Mouse (Mus musculus): ENCODE results near the gene Zfp697. TPM values are rescaled to one million over a fixed set of nuclear protein-coding genes. Genes with fewer than 3 reads are reported as not detected.
"Not testable (repeated sequence)": the region's sequence is repeated elsewhere in the genome, so short reads cannot be mapped to it uniquely, and the experiment has no call there.

Zfp697 gene
- polyA plus RNA-seq, 1 experiment = not detected

DNA sequence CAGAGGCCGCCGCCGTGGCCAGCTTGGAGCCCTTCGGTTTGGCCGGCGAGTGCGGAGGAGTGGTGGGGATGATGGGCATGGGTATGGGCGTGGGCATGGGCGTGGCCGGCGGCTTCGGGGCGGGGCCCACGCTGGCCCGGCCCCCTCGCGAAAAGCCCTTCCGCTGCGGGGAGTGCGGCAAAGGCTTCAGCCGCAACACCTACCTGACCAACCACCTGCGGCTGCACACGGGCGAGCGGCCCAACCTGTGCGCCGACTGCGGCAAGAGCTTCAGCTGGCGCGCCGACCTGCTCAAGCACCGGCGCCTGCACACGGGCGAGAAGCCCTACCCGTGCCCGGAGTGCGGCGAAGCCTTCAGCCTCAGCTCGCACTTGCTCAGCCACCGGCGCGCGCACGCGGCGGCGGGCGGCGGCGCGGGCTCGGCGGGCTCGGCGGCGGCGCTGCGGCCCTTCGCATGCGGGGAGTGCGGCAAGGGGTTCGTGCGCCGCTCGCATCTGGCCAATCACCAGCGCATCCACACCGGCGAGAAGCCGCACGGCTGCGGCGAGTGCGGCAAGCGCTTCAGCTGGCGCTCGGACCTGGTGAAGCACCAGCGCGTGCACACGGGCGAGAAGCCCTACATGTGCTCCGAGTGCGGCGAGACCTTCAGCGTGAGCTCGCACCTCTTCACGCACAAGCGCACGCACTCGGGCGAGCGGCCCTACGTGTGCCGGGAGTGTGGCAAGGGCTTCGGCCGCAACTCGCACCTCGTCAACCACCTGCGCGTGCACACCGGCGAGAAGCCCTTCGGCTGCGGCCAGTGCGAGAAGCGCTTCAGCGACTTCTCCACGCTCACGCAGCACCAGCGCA, 45.6 kb downstream of the Zfp697 start:
- Histone ChIP-seq H3K4me3 (ENCODE audit: insufficient read depth, low read depth, low read length) (peak overlapping the region; percentile 68), H3K27ac (ENCODE audit: insufficient read depth, low read depth, low read length) (no peak overlapping the region), H3K4me1 (ENCODE audit: control insufficient read depth, insufficient read depth, low read length) (peaks cover 13% of the 10 kb centered on the region)
- TF ChIP-seq POLR2A (IDR thresholded peaks at IDR 0.05; ENCODE audit: insufficient read depth, low read depth, low read length) = 0 out of 2 replicates have a peak, but pooled peaks have one; percentile 27
- TF ChIP-seq CTCF (IDR thresholded peaks at IDR 0.05; ENCODE audit: insufficient read depth, low read depth, low read length) = no peak
- WGBS = 1% methylated on average over 110 of the region's 110 CpGs

DNA sequence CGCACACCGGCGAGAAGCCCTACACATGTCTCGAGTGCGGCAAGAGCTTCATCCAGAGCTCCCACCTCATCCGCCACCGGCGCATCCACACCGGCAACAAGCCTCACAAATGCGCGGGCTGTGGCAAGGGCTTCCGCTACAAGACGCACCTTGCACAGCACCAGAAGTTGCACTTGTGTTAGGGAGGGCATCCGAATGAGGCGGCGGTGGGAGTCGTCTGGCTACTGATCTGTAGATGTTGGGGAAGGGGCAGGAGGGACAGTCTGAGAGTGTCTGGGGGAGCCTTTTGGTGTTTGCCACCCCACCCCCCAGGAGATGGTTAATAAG, 46.2 kb downstream of the Zfp697 start:
- Histone ChIP-seq H3K27ac (ENCODE audit: insufficient read depth, low read depth, low read length) (no peak overlapping the region), H3K4me1 (ENCODE audit: control insufficient read depth, insufficient read depth, low read length) (peaks cover 13% of the 10 kb centered on the region), H3K4me3 (ENCODE audit: insufficient read depth, low read depth, low read length) (peak overlapping the region; percentile 68)
- 20% methylated on average over 17 of the region's 17 CpGs for WGBS
- TF ChIP-seq CTCF (IDR thresholded peaks at IDR 0.05; ENCODE audit: insufficient read depth, low read depth, low read length) = no peak
- TF ChIP-seq POLR2A (IDR thresholded peaks at IDR 0.05; ENCODE audit: insufficient read depth, low read depth, low read length) = no peak

DNA sequence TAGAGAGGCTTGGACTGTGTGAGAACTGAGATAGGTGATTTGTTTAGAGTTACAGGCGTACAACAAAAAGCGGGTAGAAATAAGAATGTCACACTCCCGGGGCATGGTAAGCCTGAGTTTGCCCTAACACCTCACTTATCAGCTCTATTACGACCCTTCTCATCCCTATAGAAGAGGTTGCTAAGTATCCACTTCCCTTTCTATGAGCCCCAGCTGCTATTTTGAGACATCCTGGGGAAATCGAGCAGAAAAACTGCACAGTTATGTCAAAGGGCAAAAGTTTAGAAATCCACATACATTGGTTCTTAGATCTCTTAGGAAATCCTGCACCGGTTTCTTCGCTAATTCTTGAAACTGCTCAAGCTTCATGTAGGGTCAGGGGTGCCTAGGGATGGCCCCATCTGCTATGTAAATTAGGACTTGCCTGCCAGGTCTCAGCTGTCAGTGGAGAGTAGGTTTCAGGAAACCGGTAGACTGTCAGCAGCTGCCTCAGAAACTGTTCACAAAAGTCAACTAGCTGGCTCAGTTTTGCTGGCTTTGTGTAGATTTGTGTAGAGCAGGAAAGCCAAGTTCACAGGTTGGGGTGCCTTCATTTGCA, 46.8 kb downstream of the Zfp697 start:
- peaks cover 13% of the 10 kb centered on the region for H3K4me1 ChIP-seq (ENCODE audit: control insufficient read depth, insufficient read depth, low read length)
- H3K4me3 ChIP-seq (ENCODE audit: insufficient read depth, low read depth, low read length) = no peak overlapping the region
- TF ChIP-seq CTCF (IDR thresholded peaks at IDR 0.05; ENCODE audit: insufficient read depth, low read depth, low read length) = no peak
- 75% methylated on average over 8 of the region's 8 CpGs for WGBS
- no peak overlapping the region for H3K27ac ChIP-seq (ENCODE audit: insufficient read depth, low read depth, low read length)

DNA sequence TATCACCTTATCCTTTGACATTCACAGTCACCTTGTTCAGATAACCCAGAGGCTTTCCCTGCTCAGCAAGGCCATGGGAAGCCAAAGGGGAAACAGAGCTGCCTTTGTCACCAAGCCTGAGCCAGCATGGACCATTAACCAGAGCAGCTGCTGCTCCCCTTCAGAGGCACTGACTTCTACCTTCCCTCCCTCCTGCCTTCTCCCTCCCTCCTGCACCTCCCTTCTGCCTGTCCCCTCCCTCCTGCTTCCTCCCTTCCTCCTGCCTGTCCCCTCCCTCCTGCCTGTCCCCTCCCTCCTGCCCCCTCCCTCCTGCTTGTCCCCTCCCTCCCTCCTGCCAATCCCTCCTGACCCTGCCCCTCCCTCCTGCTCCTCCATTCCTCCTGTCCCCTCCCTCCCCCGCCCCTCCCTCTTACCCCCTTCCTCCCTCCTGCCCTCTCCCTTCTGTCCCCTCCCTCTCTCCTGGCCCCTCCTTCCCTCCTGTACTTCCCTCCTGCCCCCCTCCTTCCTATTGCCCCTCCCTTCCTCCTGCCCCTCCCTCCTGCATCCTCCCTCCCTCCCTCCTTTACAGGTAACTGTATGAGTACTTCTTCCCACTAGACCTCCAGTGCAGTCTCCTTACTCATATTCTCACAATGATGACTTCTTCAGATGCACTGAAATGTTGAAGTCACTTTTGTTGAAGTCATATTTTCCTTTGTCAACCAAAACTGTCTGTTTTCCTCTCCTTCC, 52.0 kb downstream of the Zfp697 start:
- TF ChIP-seq POLR2A (IDR thresholded peaks at IDR 0.05; ENCODE audit: insufficient read depth, low read depth, low read length) (no peak), CTCF (IDR thresholded peaks at IDR 0.05; ENCODE audit: insufficient read depth, low read depth, low read length) (no peak)
- 60% methylated on average over 1 of the region's 1 CpGs for WGBS
- no peak overlapping the region for H3K27ac ChIP-seq (ENCODE audit: insufficient read depth, low read depth, low read length)

DNA sequence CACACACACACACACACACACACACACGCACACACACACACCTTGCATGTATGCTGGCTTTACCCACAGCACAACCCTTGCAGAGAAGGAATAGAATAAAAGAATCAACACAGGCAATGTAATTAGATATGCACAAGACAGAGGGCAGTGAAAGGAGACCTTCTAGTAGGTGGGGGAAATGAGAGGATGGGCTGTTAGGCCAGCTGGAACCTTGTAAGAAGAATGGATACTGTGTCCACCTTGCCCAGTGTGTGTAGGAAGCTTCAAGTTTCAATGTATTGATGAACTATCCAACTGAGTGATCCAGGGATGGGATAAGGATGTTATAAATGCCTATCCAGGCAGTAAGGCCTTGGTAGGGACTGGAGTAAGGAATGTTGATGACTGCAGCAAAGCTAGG, 52.8 kb downstream of the Zfp697 start:
- WGBS = 76% methylated on average over 1 of the region's 1 CpGs
- TF ChIP-seq CTCF (IDR thresholded peaks at IDR 0.05; ENCODE audit: insufficient read depth, low read depth, low read length) = no peak
- TF ChIP-seq POLR2A (IDR thresholded peaks at IDR 0.05; ENCODE audit: insufficient read depth, low read depth, low read length) = no peak
- H3K4me1 ChIP-seq (ENCODE audit: control insufficient read depth, insufficient read depth, low read length) = no peaks in the 10 kb centered on the region
- no peak overlapping the region for H3K4me3 ChIP-seq (ENCODE audit: insufficient read depth, low read depth, low read length)
- no peak overlapping the region for H3K27ac ChIP-seq (ENCODE audit: insufficient read depth, low read depth, low read length)

More for the DNA sequence above, 52.0 kb downstream of the Zfp697 start:
- H3K4me3 ChIP-seq (ENCODE audit: insufficient read depth, low read depth, low read length) = no peak overlapping the region
- H3K4me1 ChIP-seq (ENCODE audit: control insufficient read depth, insufficient read depth, low read length) = no peaks in the 10 kb centered on the region

DNA sequence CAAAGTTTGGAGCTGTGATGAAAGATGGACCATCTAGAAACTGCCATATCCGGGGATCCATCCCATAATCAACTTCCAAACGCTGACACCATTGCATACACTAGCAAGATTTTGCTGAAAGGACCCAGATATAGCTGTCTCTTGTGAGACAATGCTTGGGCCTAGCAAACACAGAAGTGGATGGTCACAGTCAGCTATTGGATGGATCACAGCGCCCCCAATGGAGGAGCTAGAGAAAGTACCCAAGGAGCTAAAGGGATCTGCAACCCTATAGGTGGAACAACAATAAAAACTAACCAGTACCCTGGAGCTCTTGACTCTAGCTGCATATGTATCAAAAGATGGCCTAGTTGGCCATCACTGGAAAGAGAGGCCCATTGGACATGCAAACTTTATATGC, 60.0 kb downstream of the Zfp697 start:
- not testable (repeated sequence) for H3K4me3 ChIP-seq (ENCODE audit: insufficient read depth, low read depth, low read length); H3K27ac ChIP-seq (ENCODE audit: insufficient read depth, low read depth, low read length); H3K4me1 ChIP-seq (ENCODE audit: control insufficient read depth, insufficient read depth, low read length)
- 45% methylated on average over 3 of the region's 3 CpGs for WGBS

DNA sequence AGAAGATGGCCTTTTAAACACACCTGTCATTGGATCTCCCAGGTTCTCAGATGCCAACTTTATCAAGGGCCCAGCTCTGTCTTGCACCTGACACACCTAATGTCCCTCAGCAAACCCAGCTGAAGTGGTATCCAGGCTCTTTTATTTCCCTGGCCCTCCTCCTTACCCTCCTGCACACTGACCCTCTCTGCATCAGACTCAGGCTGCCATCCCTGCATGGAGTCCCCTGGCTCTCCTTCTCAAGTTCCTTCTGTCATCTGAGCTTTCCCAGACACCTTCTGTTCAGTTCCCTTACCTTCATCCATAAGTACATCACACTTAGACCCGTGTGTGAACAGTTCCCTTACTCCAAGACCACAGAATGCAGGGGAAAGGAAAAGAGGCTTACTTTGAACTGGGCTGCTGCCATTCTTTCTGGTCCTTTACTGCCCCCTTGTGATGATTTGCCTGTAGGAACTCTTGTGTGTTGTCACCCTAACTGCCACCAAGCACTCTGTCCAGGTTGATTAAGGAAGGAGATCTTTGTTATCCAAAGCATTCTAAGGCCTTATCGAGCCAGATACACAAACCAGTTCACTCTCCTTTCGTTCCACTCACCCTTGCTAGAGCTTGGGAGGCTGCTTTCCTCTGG, 61.0 kb downstream of the Zfp697 start:
- H3K4me1 ChIP-seq (ENCODE audit: control insufficient read depth, insufficient read depth, low read length); H3K27ac ChIP-seq (ENCODE audit: insufficient read depth, low read depth, low read length); H3K4me3 ChIP-seq (ENCODE audit: insufficient read depth, low read depth, low read length): not testable (repeated sequence)
- WGBS = 13% methylated on average over 3 of the region's 3 CpGs

DNA sequence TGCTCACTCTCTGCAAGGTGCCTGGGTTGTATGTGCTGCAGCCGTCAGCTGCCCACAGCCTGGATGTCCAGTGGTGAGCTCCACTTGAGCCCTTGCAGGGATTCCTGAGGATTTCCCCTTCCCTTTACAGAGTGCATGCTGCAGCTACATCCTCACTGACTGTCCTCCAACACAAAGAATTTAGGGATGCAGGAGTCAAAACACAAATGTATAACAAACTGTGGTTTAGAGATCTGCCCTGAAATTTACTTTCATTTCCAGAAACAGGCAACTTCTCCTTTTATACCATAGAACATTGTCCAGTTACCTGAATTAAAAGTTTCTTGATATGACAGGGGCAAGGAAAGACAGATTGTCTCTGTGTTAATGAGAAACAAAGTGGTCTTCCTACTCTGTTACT, 61.7 kb downstream of the Zfp697 start:
- WGBS = 85% methylated on average over 1 of the region's 1 CpGs
- H3K27ac ChIP-seq (ENCODE audit: insufficient read depth, low read depth, low read length); H3K4me3 ChIP-seq (ENCODE audit: insufficient read depth, low read depth, low read length): not testable (repeated sequence)

DNA sequence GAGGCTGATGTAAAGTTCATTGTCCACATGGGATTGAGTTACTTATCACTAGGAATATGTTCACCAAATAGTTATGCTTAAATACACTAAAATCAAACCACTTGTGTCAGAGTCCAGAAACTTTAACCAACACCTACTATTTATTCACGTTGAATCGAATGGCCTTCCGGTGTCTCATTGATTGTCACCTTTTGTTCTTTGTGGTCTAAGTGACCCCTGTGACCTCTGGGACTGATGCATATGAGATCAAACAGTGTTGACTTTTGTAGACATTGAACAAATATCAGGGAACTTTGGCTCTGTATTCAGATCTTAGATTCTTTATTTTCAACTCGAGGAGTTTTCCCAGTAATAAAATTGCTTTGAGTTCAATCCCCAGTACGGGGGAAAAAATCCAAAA, 71.5 kb downstream of the Zfp697 start:
- not testable (repeated sequence) for H3K4me3 ChIP-seq (ENCODE audit: insufficient read depth, low read depth, low read length); H3K4me1 ChIP-seq (ENCODE audit: control insufficient read depth, insufficient read depth, low read length); H3K27ac ChIP-seq (ENCODE audit: insufficient read depth, low read depth, low read length)
- 83% methylated on average over 5 of the region's 5 CpGs for WGBS

More for the DNA sequence above, 61.7 kb downstream of the Zfp697 start:
- H3K4me1 ChIP-seq (ENCODE audit: control insufficient read depth, insufficient read depth, low read length) = not testable (repeated sequence)

DNA sequence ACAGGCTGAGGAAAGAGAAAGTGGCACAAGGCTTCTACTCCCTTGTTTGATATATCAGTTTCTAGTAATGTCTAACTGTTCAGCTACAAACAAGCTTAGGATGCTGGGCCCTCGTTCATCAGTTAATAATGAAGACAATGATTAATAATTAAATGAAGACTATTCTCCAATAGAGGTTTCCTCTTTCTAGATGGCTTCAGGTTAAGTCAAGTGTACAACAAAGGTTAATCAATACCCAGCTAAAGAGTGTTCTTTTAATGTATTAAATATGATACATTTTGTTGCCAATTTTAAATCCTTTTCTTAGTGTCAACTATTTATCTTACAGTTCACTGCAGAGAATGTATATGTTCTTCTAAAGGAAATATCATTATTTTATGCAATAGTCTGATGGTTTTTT, 74.8 kb downstream of the Zfp697 start, which contains the start of gene Gm4450:
Gene Gm4450, minus strand, starts transcription at position 101 of the 400 bp plus-strand sequence.
- WGBS = 89% methylated on average over 1 of the region's 1 CpGs
- not testable (repeated sequence) for H3K4me3 ChIP-seq (ENCODE audit: insufficient read depth, low read depth, low read length); H3K27ac ChIP-seq (ENCODE audit: insufficient read depth, low read depth, low read length); H3K4me1 ChIP-seq (ENCODE audit: control insufficient read depth, insufficient read depth, low read length)

DNA sequence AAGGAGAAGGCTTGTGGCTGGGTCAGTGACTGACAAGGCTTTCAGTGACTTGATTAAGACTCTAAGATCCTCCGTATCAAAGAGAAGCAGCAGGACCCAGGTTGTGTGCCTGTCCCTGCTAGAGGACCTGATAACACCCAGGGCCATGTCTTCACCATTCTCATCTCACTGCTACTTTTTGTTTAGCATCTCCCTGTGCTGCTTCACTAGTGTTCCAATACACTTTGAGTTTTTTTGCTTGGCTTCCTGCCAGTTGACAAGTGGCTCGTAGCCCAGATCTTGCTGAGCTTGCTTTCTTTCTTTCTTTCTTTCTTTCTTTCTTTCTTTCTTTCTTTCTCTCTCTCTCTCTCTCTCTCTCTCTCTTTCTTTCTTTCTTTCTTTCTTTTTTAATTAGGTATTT, 87.1 kb downstream of the Zfp697 start:
- H3K4me3 ChIP-seq (ENCODE audit: insufficient read depth, low read depth, low read length); H3K27ac ChIP-seq (ENCODE audit: insufficient read depth, low read depth, low read length); H3K4me1 ChIP-seq (ENCODE audit: control insufficient read depth, insufficient read depth, low read length): not testable (repeated sequence)
- 31% methylated on average over 1 of the region's 2 CpGs for WGBS

DNA sequence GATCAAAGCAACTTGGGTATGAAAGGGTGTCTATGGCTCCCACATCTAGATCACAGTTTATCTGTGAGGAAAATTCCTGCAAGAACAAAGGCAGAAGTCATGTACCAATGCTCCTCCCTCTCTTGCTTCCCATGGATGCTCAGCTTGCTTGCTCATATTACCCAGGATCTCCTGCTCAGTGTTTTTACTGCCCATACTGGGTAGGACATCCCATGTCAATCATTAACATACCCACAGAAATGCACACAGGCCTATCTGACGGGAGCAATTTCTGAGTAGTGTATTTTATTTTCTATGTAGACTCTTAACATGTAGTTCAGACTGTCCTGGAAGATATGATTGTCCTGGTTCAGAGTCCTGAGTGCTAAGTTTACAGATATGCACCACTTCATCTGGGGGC, 88.8 kb downstream of the Zfp697 start:
- not testable (repeated sequence) for H3K27ac ChIP-seq (ENCODE audit: insufficient read depth, low read depth, low read length); H3K4me1 ChIP-seq (ENCODE audit: control insufficient read depth, insufficient read depth, low read length); H3K4me3 ChIP-seq (ENCODE audit: insufficient read depth, low read depth, low read length)
- WGBS = no CpG with 5 or more reads among the region's 1 CpGs

DNA sequence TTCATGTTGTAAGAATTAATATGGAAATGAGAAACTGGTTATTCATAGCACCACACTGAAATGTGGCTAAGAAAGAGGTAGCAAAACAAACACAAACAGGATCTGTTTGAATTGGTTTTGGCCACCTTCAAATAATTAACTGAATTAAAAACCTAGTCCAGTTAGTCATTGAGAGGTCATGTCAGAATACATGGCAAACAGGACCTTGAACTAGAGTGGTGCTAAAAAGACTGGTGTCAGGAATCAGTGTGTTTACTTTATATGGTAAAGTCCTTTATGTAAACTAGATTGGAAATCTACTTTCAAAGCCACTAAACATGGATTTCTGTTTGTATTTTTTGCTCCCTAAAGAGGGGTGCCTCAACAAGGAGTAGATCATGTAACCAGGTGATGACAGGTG, 89.2 kb downstream of the Zfp697 start:
- H3K4me3 ChIP-seq (ENCODE audit: insufficient read depth, low read depth, low read length); H3K27ac ChIP-seq (ENCODE audit: insufficient read depth, low read depth, low read length): not testable (repeated sequence)

More for the DNA sequence above, 89.2 kb downstream of the Zfp697 start:
- H3K4me1 ChIP-seq (ENCODE audit: control insufficient read depth, insufficient read depth, low read length) = not testable (repeated sequence)

Data from olfactory bulb, adult 2 months (tissue).